Mouse (Mus musculus): ENCODE data around the gene Kcnk13. TPM values are rescaled to one million over a fixed set of nuclear protein-coding genes. Genes with fewer than 3 reads are reported as not detected.

Kcnk13 gene
- polyA plus RNA-seq, 1 experiment from 2014 or later = 0.43 TPM

DNA sequence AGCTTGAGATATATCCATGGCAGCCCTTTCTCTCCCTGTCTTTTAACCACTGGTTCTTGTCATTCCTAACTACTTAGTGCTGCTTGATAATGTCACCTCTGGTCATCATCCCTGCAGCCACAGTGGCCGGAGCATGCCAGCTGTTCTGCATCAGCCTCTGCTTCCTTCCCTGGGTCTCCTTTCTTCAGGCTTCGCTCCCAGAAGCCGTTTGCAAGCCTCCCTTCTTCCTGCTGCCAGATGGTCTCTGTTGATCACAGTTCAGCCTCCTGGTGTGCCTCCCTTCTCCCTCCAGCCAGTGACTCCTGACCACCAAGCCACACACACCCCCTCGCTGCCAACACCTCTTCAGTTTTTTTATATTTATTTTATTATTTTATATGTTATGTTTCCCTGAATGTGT, 25.8 kb upstream of the Kcnk13 start:
- no peaks in the 10 kb centered on the region; the same call in 1 of the 2 replicates for H3K4me1 ChIP-seq
- no peaks in the 10 kb centered on the region for H3K27me3 ChIP-seq (replicated peaks)
- WGBS = 49% methylated on average over 4 of the region's 4 CpGs
- H3K4me3 ChIP-seq = no peak overlapping the region
- peaks cover 49% of the 10 kb centered on the region for H3K36me3 ChIP-seq
- no peaks in the 10 kb centered on the region for H3K9me3 ChIP-seq
- no peak overlapping the region for H3K9ac ChIP-seq
- no peak for ATAC-seq (ENCODE audit: extremely low read depth, insufficient number of reproducible peaks, low FRiP score, low TSS enrichment)
- no peak overlapping the region for H3K27ac ChIP-seq (replicated peaks)
- no peak overlapping the region for H3K4me2 ChIP-seq

DNA sequence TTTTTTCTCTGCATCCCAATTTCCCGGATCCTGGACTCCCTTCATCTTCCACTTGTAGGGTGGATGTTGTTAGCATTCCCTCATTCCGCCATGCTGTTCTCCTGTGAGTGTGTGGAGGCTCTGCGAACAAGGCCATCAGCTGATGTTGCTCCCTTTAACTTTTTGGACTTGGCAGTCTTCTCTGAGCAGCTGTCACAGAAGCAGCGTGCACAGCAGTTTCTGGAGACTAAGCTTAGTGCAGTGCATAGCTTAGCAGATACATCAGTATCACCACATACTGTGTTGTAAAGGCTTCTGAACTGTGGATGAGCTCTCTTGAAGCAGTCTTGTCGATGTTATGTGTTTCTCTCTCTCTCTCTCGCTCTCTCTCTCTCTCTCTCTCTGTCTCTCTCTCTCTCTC, 25.1 kb upstream of the Kcnk13 start:
- Histone ChIP-seq H3K4me3 (no peak overlapping the region), H3K4me2 (no peak overlapping the region), H3K27me3 (replicated peaks) (no peaks in the 10 kb centered on the region), H3K36me3 (peaks cover 48% of the 10 kb centered on the region), H3K9ac (no peak overlapping the region), H3K9me3 (no peaks in the 10 kb centered on the region), H3K27ac (replicated peaks) (no peak overlapping the region), H3K4me1 (no peaks in the 10 kb centered on the region; the same call in 1 of the 2 replicates)
- WGBS = 74% methylated on average over 6 of the region's 6 CpGs
- ATAC-seq (ENCODE audit: extremely low read depth, insufficient number of reproducible peaks, low FRiP score, low TSS enrichment) = no peak

GRCm38 (mm10) chr12:99940704-99941103, 23.6 kb upstream of the Kcnk13 start:
- 85% methylated on average over 7 of the region's 7 CpGs for WGBS
- no peaks in the 10 kb centered on the region; the same call in 1 of the 2 replicates for H3K4me1 ChIP-seq

GRCm38 (mm10) chr12:99942441-99942840, 21.9 kb upstream of the Kcnk13 start:
- Histone ChIP-seq H3K4me2 (no peak overlapping the region), H3K27ac (replicated peaks) (no peak overlapping the region), H3K36me3 (peaks cover 45% of the 10 kb centered on the region), H3K9me3 (no peaks in the 10 kb centered on the region), H3K4me1 (no peaks in the 10 kb centered on the region; the same call in 1 of the 2 replicates), H3K4me3 (no peak overlapping the region), H3K9ac (no peak overlapping the region), H3K27me3 (replicated peaks) (no peaks in the 10 kb centered on the region)
- ATAC-seq (ENCODE audit: extremely low read depth, insufficient number of reproducible peaks, low FRiP score, low TSS enrichment) = no peak
- 78% methylated on average over 8 of the region's 8 CpGs for WGBS

More at GRCm38 (mm10) chr12:99940704-99941103, 23.6 kb upstream of the Kcnk13 start:
- Histone ChIP-seq H3K9ac (no peak overlapping the region), H3K27me3 (replicated peaks) (no peaks in the 10 kb centered on the region), H3K4me3 (no peak overlapping the region), H3K4me2 (no peak overlapping the region), H3K27ac (replicated peaks) (no peak overlapping the region), H3K9me3 (no peaks in the 10 kb centered on the region), H3K36me3 (peaks cover 42% of the 10 kb centered on the region)
- no peak for ATAC-seq (ENCODE audit: extremely low read depth, insufficient number of reproducible peaks, low FRiP score, low TSS enrichment)

DNA sequence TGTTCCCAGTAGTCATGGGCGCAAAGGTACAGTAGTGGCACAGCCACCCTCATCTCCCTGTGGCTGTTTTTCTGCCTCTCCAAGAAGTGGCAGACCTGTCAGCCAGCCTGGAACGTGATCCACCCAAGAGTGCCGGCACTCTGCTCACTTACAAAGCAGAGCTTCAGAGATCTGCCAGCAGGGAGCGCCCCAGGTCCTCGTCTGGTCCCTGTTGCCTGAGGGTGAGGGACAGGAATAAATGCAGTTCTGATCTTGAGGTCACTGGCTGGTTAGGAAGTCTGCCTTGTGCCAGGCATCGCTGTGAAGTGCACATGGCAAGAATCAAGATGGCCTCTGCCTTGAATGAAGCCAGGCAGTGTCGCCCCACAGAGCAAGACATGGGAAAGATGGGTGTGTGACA, 11.4 kb upstream of the Kcnk13 start:
- no peak overlapping the region for H3K4me2 ChIP-seq
- no peak overlapping the region for H3K9ac ChIP-seq
- no peaks in the 10 kb centered on the region for H3K27me3 ChIP-seq (replicated peaks)
- H3K4me3 ChIP-seq = no peak overlapping the region
- peaks cover 4% of the 10 kb centered on the region; the same call in 1 of the 2 replicates for H3K4me1 ChIP-seq
- peaks cover 17% of the 10 kb centered on the region for H3K36me3 ChIP-seq
- H3K9me3 ChIP-seq = no peaks in the 10 kb centered on the region
- ATAC-seq (ENCODE audit: extremely low read depth, insufficient number of reproducible peaks, low FRiP score, low TSS enrichment) = no peak
- H3K27ac ChIP-seq (replicated peaks) = no peak overlapping the region
- 56% methylated on average over 7 of the region's 7 CpGs for WGBS

DNA sequence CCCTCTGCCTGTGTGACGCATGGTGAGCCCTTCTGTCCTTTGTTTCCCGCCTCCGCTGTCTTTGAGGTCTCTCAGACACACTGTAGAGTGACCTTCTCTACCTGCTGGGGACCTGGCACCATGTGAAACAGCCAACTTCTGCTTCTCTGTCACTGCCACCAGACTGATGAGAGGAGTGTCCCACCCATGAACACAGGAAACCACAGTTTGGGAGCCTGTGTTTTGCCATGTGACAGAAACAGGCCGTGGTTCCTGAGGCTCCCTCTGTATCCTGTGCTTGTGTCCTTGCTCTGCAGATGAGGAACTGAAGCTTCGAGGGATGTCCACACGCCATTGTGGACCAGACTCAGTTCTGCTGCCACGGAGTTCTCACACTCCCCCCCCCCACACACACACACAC, 7.9 kb upstream of the Kcnk13 start:
- Histone ChIP-seq H3K9me3 (no peaks in the 10 kb centered on the region), H3K9ac (no peak overlapping the region), H3K27me3 (replicated peaks) (peaks cover 14% of the 10 kb centered on the region), H3K4me1 (peaks cover 11% of the 10 kb centered on the region), H3K27ac (replicated peaks) (no peak overlapping the region), H3K4me3 (no peak overlapping the region), H3K36me3 (peaks cover 3% of the 10 kb centered on the region), H3K4me2 (no peak overlapping the region)
- ATAC-seq (ENCODE audit: extremely low read depth, insufficient number of reproducible peaks, low FRiP score, low TSS enrichment) = no peak
- WGBS = 76% methylated on average over 7 of the region's 7 CpGs

- H3K27me3 ChIP-seq (replicated peaks) = peaks cover 23% of the 10 kb centered on the region
- peaks cover 3% of the 10 kb centered on the region for H3K36me3 ChIP-seq
- H3K4me2 ChIP-seq = no peak overlapping the region
- H3K4me3 ChIP-seq = no peak overlapping the region
- no peak overlapping the region for H3K27ac ChIP-seq (replicated peaks)
- ATAC-seq (ENCODE audit: extremely low read depth, insufficient number of reproducible peaks, low FRiP score, low TSS enrichment) = no peak
- peaks cover 7% of the 10 kb centered on the region; the same call in 1 of the 2 replicates for H3K4me1 ChIP-seq
- H3K9ac ChIP-seq = no peak overlapping the region
- H3K9me3 ChIP-seq = no peaks in the 10 kb centered on the region
- 69% methylated on average over 9 of the region's 9 CpGs for WGBS
These were observed 5.9 kb upstream of the Kcnk13 start for GRCm38 (mm10) chr12:99958068-99959060.

DNA sequence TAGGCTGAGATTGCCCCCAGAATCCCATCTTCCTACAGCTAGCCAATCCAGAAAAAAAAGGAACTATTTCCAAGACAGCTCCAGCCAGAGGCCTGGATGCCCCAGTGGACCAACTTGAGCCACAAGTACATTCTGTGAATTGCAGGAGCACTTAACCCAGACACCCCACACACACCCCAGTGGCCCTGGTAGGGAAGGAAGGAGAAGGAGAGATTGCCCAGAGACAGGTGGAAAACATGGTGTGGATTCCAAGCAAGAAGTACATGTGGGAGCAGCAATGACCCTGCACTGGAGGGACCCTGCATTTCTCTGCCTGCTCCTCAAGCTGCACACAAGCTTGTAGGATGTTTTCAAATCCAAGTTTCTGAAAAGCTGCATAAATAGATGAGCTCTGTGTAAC, 5.0 kb upstream of the Kcnk13 start:
- Histone ChIP-seq H3K9me3 (no peaks in the 10 kb centered on the region), H3K36me3 (peaks cover 3% of the 10 kb centered on the region), H3K4me1 (peaks cover 9% of the 10 kb centered on the region), H3K27me3 (replicated peaks) (peaks cover 32% of the 10 kb centered on the region), H3K27ac (replicated peaks) (no peak overlapping the region), H3K4me2 (no peak overlapping the region), H3K9ac (no peak overlapping the region), H3K4me3 (no peak overlapping the region)
- ATAC-seq (ENCODE audit: extremely low read depth, insufficient number of reproducible peaks, low FRiP score, low TSS enrichment) = no peak

- Histone ChIP-seq H3K4me3 (no peak overlapping the region), H3K9ac (no peak overlapping the region), H3K27ac (replicated peaks) (no peak overlapping the region), H3K4me1 (peaks cover 16% of the 10 kb centered on the region), H3K27me3 (replicated peaks) (peaks cover 39% of the 10 kb centered on the region), H3K4me2 (no peak overlapping the region), H3K9me3 (no peaks in the 10 kb centered on the region), H3K36me3 (peaks cover 3% of the 10 kb centered on the region)
- ATAC-seq (ENCODE audit: extremely low read depth, insufficient number of reproducible peaks, low FRiP score, low TSS enrichment) = no peak
- 27% methylated on average over 10 of the region's 10 CpGs for WGBS
These were observed 4.4 kb upstream of the Kcnk13 start for GRCm38 (mm10) chr12:99959930-99960329.

DNA sequence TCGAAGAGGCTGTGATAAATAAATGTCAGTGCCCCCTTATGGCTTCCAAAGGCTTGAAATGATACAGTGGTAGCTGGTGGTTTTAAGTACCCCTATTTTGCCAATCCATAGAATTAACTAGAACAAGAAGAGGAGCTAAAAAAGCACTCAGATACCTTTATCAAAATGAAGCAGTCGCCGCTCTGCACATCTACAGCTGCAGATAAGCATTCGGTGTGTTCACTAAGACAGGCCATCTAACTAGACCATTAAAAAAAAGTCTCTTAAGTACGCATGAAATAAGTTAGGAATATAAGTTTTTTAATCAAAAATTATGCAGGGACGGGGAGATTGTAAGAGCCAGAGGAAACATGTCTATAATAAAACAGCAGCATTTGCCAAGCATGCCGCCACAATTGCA, 3.6 kb upstream of the Kcnk13 start:
- Histone ChIP-seq H3K4me2 (no peak overlapping the region), H3K27me3 (replicated peaks) (peaks cover 46% of the 10 kb centered on the region), H3K4me1 (peaks cover 23% of the 10 kb centered on the region), H3K9ac (no peak overlapping the region), H3K36me3 (no peaks in the 10 kb centered on the region; the same call in 1 of the 2 replicates), H3K9me3 (no peaks in the 10 kb centered on the region), H3K4me3 (no peak overlapping the region), H3K27ac (replicated peaks) (no peak overlapping the region)
- 67% methylated on average over 7 of the region's 7 CpGs for WGBS
- ATAC-seq (ENCODE audit: extremely low read depth, insufficient number of reproducible peaks, low FRiP score, low TSS enrichment) = no peak

DNA sequence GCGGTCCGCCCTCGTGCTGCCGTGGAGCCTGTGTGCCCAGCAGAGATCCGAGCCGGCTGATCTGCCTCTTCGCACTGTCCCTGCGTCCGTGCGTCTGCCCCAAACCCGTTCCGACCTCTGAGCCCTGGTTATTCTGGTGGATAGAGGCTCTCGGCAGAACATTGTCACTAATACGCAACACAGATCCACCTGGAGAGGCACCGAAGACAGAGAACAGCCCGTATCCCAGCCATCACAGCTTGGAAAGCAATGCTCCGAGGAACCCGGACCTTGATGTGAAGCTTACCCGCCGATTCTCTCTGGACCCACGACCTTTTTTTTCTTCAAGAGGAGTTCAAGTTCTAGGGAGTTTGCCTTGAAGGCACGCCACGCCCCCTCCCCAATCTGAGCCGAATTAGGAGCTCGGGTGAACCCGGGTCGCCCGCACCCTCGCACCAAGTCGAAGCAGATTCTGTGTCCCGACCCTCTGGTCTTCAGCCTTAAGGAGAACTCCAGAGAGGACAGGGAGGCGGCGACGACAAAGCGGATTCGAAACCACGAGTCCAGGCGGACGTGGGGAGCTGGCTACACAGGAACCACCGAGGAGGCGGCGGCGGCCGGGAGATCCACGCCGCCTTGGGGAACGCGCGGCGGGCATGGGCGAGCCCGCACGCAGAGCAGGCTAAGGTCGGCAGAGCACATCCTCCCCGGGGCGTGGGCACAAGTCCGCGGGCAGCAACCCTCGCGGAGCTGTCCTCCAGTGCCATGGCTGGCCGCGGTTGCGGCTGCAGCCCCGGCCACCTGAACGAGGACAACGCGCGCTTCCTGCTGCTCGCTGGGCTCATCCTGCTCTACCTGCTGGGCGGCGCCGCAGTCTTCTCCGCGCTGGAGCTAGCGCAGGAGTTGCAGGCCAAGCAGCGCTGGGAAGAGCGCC, 1.2 kb downstream of the Kcnk13 start:
- ATAC-seq (ENCODE audit: extremely low read depth, insufficient number of reproducible peaks, low FRiP score, low TSS enrichment) = no peak
- H3K27me3 ChIP-seq (replicated peaks) = peaks cover 86% of the 10 kb centered on the region
- H3K36me3 ChIP-seq = no peaks in the 10 kb centered on the region
- H3K27ac ChIP-seq (replicated peaks) = no peak overlapping the region
- WGBS = under 1% methylated on average over 77 of the region's 77 CpGs
- H3K4me1 ChIP-seq = peaks cover 31% of the 10 kb centered on the region
- peak overlapping the region; percentile 89 for H3K4me2 ChIP-seq
- peak overlapping the region; percentile 59 for H3K4me3 ChIP-seq
- no peaks in the 10 kb centered on the region for H3K9me3 ChIP-seq
- peak overlapping the region; percentile 70 for H3K9ac ChIP-seq
